Mouse (Mus musculus) MEL (cell line): ENCODE data around the gene Map4.

ENCODE experiments used
- KAT2A ChIP-seq: conservative IDR thresholded peaks from 2 replicates; pipeline ENCODE4 v1.6.1; 2012; ENCODE audit warnings: low read depth, low read length, improper control_type of control experiment, inconsistent platforms
- POLR2A ChIP-seq, 2 experiments: IDR thresholded peaks; 2 replicates each; pipeline ENCODE4 v1.6.1; 2011 to 2012; ENCODE audit warnings: low read length in 2 of 2, mild to moderate bottlenecking in 2 of 2, control low read depth in 1 of 2, improper control_type of control experiment in 1 of 2, low read depth in 1 of 2, moderate library complexity in 1 of 2; ENCODE audit not compliant: control insufficient read depth in 1 of 2, insufficient read depth in 1 of 2, poor library complexity in 1 of 2
- POLR2AphosphoS2 ChIP-seq: IDR thresholded peaks from 2 replicates; pipeline ENCODE4 v1.6.1; 2011; ENCODE audit warnings: low read length, improper control_type of control experiment

DNA sequence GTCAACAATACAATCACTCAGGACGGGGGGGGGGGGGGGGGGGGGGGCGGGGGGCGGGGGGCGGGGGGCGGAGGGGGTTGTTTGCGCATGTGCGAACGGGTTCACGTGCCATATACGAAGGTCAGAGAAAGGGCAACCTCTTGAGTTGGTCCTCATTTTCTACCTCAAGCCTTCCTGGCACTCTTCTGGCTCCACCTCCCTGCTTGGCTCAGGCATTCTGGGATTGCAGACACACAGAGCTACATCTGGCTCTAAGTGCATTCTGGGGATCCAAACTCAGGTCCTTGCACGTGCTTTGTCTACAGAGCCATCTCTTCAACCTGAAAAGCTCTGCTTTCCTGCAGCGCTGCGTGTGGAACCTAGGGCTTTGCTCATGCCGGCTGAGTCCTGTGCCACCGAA, 31.9 kb upstream of the Map4 start:
- TF ChIP-seq POLR2A (IDR thresholded peaks at IDR 0.05; ENCODE audit: control insufficient read depth in 1 of 2, insufficient read depth in 1 of 2, low read depth in 1 of 2, low read length in 2 of 2, poor library complexity in 1 of 2) = no peak
- TF ChIP-seq KAT2A = no peak
- TF ChIP-seq POLR2AphosphoS2 = no peak
